Mouse (Mus musculus) cerebellum, adult 2 months (tissue): ENCODE results near the gene Hnrnph1. TPM values are rescaled to one million over a fixed set of nuclear protein-coding genes. Genes with fewer than 3 reads are reported as not detected.
A peak's percentile ranks its signal among the peaks of the same experiment; 100 is the strongest.

ENCODE experiments used
- DNase-seq, 2 experiments: peaks; one replicate each; pipeline ENCODE4 v3.0.0; 2021
- H3K27ac ChIP-seq: fragments of 200-500 bp; 2 replicates; pipeline ENCODE4 v1.5.1; 2012; ENCODE audit warnings: low read length, control low read depth, inconsistent platforms; ENCODE audit not compliant: insufficient read depth
- H3K27me3 ChIP-seq: fragments of 200-500 bp; 2 replicates; pipeline ENCODE4 v1.6.1; 2012; ENCODE audit warnings: inconsistent platforms, mild to moderate bottlenecking, low read length, moderate library complexity; ENCODE audit not compliant: control insufficient read depth, insufficient read depth
- H3K4me1 ChIP-seq: fragments of 200-500 bp; 2 replicates; pipeline ENCODE4 v1.6.1; 2011; ENCODE audit warnings: low read length; ENCODE audit not compliant: control insufficient read depth, insufficient read depth
- H3K4me3 ChIP-seq: fragments of 200-500 bp; replicated peaks from 2 replicates; pipeline ENCODE3; 2011; ENCODE audit warnings: mild to moderate bottlenecking, low read depth, low read length, control low read depth; ENCODE audit not compliant: insufficient read depth
- CTCF ChIP-seq: fragments of 200-500 bp; IDR thresholded peaks from 2 replicates; pipeline ENCODE4 v1.5.1; 2011; ENCODE audit warnings: low read depth, mild to moderate bottlenecking, control low read depth, low read length, moderate library complexity, borderline replicate concordance; ENCODE audit not compliant: insufficient read depth
- POLR2A ChIP-seq: fragments of 200-500 bp; IDR thresholded peaks from 2 replicates; pipeline ENCODE4 v1.6.1; 2011; ENCODE audit warnings: low read length, control low read depth, borderline replicate concordance; ENCODE audit not compliant: insufficient read depth
- WGBS: fragments of 180-500 bp; shearing (Covaris S2); methylation state at CpG from one replicate; pipeline ENCODE4 v1.1.7; 2018; 5-methylcytosine and 5-hydroxymethylcytosine counted together
- polyA plus RNA-seq: library from polyadenylated mRNA; depleted of rRNA; stranded (reverse); fragments of >200 nt; gene quantifications from 2 replicates; pipeline ENCODE4 v1.2.3, GENCODE M21; 2012

Gene Hnrnph1
- polyA plus RNA-seq, 1 experiment = 264 TPM

DNA sequence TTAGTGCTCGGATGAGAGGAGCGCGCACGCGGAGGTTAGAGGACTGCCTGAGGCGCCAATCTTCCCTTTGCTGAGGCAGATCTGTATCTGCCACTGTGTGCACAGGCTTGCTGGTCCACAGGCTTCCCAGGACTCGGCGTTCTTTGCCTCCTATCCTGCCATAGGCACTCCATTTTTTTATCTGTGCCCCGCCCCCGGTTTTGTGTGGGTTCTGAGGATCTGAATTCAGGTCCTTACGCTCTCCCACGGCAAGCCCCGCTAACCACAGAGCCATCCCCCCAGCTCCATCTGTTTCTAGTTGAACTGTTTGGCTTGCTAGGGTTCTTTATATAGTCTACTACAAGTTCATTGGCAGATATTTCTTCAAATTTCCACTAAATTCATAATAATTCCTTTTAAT lies 22.0 kb downstream of the Hnrnph1 start:
- no peak for DNase-seq
- no peak overlapping the region for H3K27ac ChIP-seq
- no peak overlapping the region for H3K4me3 ChIP-seq
- no peaks in the 10 kb centered on the region for H3K27me3 ChIP-seq
- peaks cover 7% of the 10 kb centered on the region; the same call in 1 of the 2 replicates for H3K4me1 ChIP-seq
- 90% methylated on average over 13 of the region's 13 CpGs for WGBS
- TF ChIP-seq CTCF = no peak
- no peak for TF ChIP-seq POLR2A

DNA sequence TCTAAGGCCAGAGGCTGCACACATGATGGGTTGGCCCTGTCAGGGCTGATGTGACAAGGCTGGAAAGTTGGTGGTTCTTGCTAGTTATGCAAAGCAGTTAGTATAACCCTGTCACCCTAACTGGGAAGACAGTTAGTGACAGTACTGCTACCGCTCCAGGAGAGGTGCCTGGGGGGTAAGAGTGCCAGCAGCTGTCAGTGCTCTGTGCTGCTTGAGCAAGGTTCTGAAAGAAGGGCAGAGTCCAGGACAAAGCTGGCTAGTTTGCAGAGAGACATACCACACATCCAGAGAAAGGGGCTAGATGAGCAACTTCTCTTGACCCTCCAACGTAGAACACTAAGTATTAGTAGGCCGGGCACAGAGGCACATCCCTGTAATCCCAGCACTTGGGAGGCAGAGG lies 25.7 kb downstream of the Hnrnph1 start:
- 94% methylated on average over 3 of the region's 3 CpGs for WGBS
- Histone ChIP-seq H3K4me1 (peaks cover 7% of the 10 kb centered on the region; the same call in 1 of the 2 replicates), H3K4me3 (no peak overlapping the region), H3K27ac (no peak overlapping the region), H3K27me3 (no peaks in the 10 kb centered on the region)
- TF ChIP-seq CTCF (no peak), POLR2A (no peak)
- DNase-seq = no peak

DNA sequence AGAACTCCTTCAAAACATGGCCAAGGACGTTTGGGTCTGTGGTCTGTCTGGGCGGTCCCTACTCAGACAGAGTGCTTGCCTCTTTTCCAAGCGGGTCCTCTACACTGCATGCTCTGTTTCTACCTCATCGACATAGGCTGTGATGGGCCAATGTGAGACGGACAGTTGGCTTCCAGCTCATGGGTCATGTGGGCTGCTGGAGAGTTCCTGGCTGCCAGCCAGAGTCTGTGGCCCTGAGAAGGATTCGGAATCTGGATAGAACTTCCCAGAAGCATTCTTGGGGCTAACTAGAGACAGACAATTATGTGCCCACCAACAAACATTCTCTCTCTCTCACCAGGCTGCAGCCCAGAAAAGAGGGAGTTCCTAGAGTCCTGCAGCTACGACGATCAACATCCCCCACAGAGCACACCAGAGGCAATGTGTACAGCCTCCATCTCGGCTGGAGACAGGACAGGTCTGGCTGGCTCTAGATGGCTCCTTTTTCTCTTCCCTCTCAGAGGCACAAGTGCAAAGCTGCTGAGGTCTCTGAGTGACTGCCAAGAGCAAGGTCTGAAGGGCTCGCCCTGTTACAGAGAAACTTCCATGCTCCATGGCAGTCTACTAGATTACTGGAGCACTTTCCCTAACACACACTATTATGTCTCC lies 26.7 kb downstream of the Hnrnph1 start:
- H3K4me3 ChIP-seq = no peak overlapping the region
- WGBS = 16% methylated on average over 10 of the region's 10 CpGs
- H3K27me3 ChIP-seq = no peaks in the 10 kb centered on the region
- DNase-seq = peak; percentile 50 to 55
- no peak overlapping the region for H3K27ac ChIP-seq
- peaks cover 7% of the 10 kb centered on the region; the same call in 1 of the 2 replicates for H3K4me1 ChIP-seq
- TF ChIP-seq POLR2A (no peak), CTCF (no peak)

DNA sequence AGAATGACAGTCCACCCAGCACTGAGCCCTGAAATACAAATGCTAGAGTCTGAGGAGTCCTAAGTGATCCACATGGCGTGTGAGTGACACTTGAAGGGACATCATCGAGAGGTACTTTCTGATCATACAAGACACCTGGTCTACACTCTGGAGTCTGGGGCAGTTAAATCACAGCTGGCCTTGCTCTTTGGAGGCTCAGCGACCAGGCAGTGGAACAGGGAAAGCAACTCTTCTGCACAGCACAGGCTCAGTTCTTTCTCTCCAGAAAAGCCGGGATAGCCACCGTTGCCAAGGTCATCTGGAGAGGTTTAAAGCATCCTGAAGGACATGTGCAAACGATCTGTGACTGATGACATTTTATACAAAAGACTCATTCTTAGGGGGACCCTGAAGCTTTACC lies 30.4 kb downstream of the Hnrnph1 start:
- Histone ChIP-seq H3K4me1 (peaks cover 7% of the 10 kb centered on the region; the same call in 1 of the 2 replicates), H3K4me3 (no peak overlapping the region), H3K27me3 (no peaks in the 10 kb centered on the region), H3K27ac (no peak overlapping the region)
- WGBS = 70% methylated on average over 6 of the region's 6 CpGs
- TF ChIP-seq POLR2A (no peak), CTCF (no peak)
- no peak for DNase-seq

DNA sequence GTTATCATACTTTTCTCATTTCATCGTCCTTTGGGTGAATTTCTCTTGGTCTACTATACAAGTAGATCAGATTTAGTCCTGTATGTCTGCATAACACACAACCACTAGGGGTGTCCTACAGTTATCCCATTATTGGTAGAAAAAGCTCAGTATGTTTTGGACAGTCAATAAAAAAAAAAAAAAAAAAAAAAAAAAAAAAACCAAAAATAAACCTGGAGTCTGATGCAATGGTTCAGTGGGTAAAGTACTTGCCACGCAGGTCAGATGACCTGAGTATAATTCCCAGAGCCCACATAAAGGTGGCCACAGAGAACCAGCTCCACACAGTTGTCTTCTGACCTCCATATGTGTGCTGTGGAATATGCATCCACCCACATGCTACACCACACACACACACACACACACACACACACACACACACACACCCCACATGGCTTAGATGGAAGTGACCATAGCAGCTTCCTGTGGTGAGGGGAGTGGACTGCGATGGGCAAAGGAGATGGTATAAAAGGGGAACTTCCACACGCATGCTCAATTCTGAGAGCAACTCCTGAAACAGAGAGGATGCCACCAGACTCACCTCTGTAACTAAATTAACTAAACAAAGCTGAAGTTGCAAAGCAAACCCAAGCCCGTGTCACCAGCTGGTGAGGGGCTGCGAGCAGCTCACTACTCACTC lies 38.9 kb downstream of the Hnrnph1 start:
- Histone ChIP-seq H3K27me3 (no peaks in the 10 kb centered on the region), H3K4me1 (no peaks in the 10 kb centered on the region), H3K27ac (no peak overlapping the region), H3K4me3 (no peak overlapping the region)
- DNase-seq = no peak
- TF ChIP-seq CTCF = no peak
- TF ChIP-seq POLR2A = no peak
- 95% methylated on average over 6 of the region's 6 CpGs for WGBS

DNA sequence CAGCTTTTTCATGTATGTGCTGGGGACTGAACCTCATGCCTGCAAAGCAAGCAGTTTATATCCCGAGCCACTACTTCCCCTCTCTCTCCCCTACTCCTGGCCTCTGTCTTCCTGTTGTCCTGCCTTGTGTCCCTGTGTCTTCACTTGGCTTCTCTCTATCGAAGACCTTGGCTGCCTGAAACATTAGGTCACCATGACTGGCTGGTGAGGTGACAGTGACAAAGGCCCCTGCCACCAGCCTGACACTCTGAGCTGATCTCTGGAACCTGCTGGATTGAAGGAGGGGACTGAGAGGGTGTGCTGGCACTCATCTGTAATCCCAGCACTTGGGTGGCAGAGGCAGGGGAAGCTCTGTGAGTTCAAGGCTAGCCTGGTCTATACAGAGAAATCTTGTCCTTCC lies 41.1 kb downstream of the Hnrnph1 start:
- TF ChIP-seq POLR2A = no peak
- no peak for TF ChIP-seq CTCF
- Histone ChIP-seq H3K4me3 (no peak overlapping the region), H3K27ac (no peak overlapping the region), H3K27me3 (no peaks in the 10 kb centered on the region), H3K4me1 (no peaks in the 10 kb centered on the region)
- no peak for DNase-seq
- WGBS = 65% methylated on average over 2 of the region's 2 CpGs

DNA sequence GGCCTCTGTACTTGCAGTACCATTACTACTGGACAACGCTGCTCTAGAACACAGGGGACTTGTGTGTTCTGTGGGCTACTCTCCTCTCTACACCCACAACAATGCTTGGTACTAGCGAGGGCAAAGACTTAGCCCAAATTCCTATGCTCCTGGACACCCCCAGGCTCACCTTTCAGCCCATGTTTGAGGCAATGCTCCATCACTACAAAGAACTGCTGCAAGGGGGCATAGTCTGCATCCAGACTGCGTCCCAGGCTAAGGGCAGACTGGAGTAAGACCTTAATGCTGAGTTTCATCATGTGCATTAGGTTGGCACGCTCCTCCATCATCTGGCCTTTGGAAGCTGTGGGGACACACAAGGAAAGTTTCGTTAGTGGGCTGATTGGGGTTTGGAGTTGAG lies 44.7 kb downstream of the Hnrnph1 start:
- Histone ChIP-seq H3K27me3 (no peaks in the 10 kb centered on the region), H3K4me3 (peak overlapping the region; percentile 63), H3K27ac (no peak overlapping the region), H3K4me1 (no peaks in the 10 kb centered on the region)
- no peak for DNase-seq
- WGBS = 49% methylated on average over 5 of the region's 5 CpGs
- TF ChIP-seq CTCF (no peak), POLR2A (no peak)

DNA sequence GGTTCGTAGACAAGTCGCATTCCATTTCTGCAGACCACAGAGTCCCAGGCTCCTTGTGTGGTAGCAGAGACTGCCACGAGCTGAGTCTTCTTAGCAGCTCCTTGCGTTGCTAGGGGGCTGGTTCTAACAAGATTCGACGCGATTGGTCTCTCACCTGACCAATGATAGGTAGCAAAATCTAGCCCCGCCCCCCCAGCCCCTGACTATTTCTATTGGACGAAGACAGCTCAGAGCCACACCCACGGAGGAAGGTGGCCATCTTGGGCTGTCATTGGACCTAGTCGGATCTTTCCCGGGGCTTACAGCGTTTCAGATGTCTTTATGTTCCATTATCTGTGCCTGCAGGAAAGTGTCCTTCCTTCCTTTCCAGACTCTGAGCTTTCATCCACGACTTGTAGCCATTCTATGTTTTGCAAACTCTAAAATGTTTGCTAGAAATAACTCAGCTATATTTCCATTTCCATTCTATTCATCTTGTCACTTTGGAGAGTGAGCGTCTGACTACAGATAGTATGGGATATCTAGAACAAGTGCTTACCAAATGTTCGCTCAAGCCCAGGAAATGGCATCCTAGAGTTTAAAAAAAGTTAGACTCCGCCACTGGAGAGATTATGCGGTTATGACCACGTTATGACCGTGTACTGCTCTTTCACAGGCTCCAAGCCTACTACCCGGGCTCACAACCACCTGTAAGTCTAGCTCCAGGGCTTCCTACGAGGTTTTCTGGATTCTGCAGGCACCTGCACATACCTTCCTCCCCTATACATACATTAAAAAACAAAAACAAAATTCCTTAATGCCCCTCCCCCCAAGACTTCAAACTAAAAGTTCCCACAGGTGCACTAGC lies 45.4 kb downstream of the Hnrnph1 start:
- H3K4me1 ChIP-seq = no peaks in the 10 kb centered on the region
- 27% methylated on average over 22 of the region's 22 CpGs for WGBS
- peak; percentile 42 to 64 for DNase-seq
- no peaks in the 10 kb centered on the region for H3K27me3 ChIP-seq
- peak overlapping the region; percentile 63 for H3K4me3 ChIP-seq
- no peak overlapping the region for H3K27ac ChIP-seq
- TF ChIP-seq CTCF (no peak), POLR2A (peak; percentile 33; the same call in 1 of the 2 replicates)
